Mouse (Mus musculus): ENCODE measurements at regions not wholly inside any gene's neighbourhood (a gene's known extent, or its start where the extent isn't known, plus 50 kb on each side); places are given as distances from the start of the nearest gene placed in this dataset.

- DNase-seq (ENCODE audit: low spot score) = no peak
- intact Hi-C loops (cut with DNase I) = no loop called here
Observed at GRCm38 (mm10) chr5:149906927-149907326, 111.5 kb upstream of the Rxfp2 start.

GRCm38 (mm10) chr5:149908376-149909078, 109.9 kb upstream of the Rxfp2 start:
- no peak for DNase-seq (ENCODE audit: low spot score)
- intact Hi-C loops (cut with DNase I) = no loop called here

- no peak for DNase-seq (ENCODE audit: low spot score)
- intact Hi-C loops (cut with DNase I) = no loop called here
Observed at GRCm38 (mm10) chr5:149909108-149909739, 109.3 kb upstream of the Rxfp2 start.

GRCm38 (mm10) chr5:149909971-149910370, 108.5 kb upstream of the Rxfp2 start:
- intact Hi-C loops (cut with DNase I) = no loop called here
- DNase-seq (ENCODE audit: low spot score) = no peak

- intact Hi-C loops (cut with DNase I) = no loop called here
- no peak for DNase-seq (ENCODE audit: low spot score)
Observed at GRCm38 (mm10) chr5:149911968-149912367, 106.5 kb upstream of the Rxfp2 start.

- DNase-seq (ENCODE audit: low spot score) = no peak
- intact Hi-C loops (cut with DNase I) = no loop called here
Observed at GRCm38 (mm10) chr5:149915761-149916160, 102.7 kb upstream of the Rxfp2 start.

- no peak for DNase-seq (ENCODE audit: low spot score)
- intact Hi-C loops (cut with DNase I) = no loop called here
Observed at GRCm38 (mm10) chr5:149917374-149917773, 101.1 kb upstream of the Rxfp2 start.

GRCm38 (mm10) chr5:149919097-149919496, 99.4 kb upstream of the Rxfp2 start:
- DNase-seq (ENCODE audit: low spot score) = no peak
- intact Hi-C loops (cut with DNase I) = no loop called here

- intact Hi-C loops (cut with DNase I) = no loop called here
- no peak for DNase-seq (ENCODE audit: low spot score)
Observed at GRCm38 (mm10) chr5:149920326-149920725, 98.1 kb upstream of the Rxfp2 start.

- DNase-seq (ENCODE audit: low spot score) = no peak
- intact Hi-C loops (cut with DNase I) = no loop called here
Observed at GRCm38 (mm10) chr5:149924501-149924900, 94.0 kb upstream of the Rxfp2 start.

GRCm38 (mm10) chr5:149926786-149927185, 91.7 kb upstream of the Rxfp2 start:
- intact Hi-C loops (cut with DNase I) = no loop called here
- no peak for DNase-seq (ENCODE audit: low spot score)

GRCm38 (mm10) chr5:149931574-149932161, 86.8 kb upstream of the Rxfp2 start:
- intact Hi-C loops (cut with DNase I) = no loop called here
- DNase-seq (ENCODE audit: low spot score) = no peak

- intact Hi-C loops (cut with DNase I) = no loop called here
Observed at GRCm38 (mm10) chr5:149932220-149932619, 86.3 kb upstream of the Rxfp2 start.

GRCm38 (mm10) chr5:149945651-149946050, 72.8 kb upstream of the Rxfp2 start:
- DNase-seq (ENCODE audit: low spot score) = peak; percentile 6
- intact Hi-C loops (cut with DNase I) = no loop called here

More at GRCm38 (mm10) chr5:149932220-149932619, 86.3 kb upstream of the Rxfp2 start:
- no peak for DNase-seq (ENCODE audit: low spot score)

- peak; percentile 3 for DNase-seq (ENCODE audit: low spot score)
- intact Hi-C loops (cut with DNase I) = no loop called here
Observed at GRCm38 (mm10) chr5:149947491-149947890, 71.0 kb upstream of the Rxfp2 start.

- intact Hi-C loops (cut with DNase I) = no loop called here
- no peak for DNase-seq (ENCODE audit: low spot score)
Observed at GRCm38 (mm10) chr5:149956931-149957330, 61.5 kb upstream of the Rxfp2 start.

- intact Hi-C loops (cut with DNase I) = no loop called here
- DNase-seq (ENCODE audit: low spot score) = no peak
Observed at GRCm38 (mm10) chr5:149961178-149961577, 57.3 kb upstream of the Rxfp2 start.

GRCm38 (mm10) chr5:149964748-149965147, 53.7 kb upstream of the Rxfp2 start:
- DNase-seq (ENCODE audit: low spot score) = no peak
- intact Hi-C loops (cut with DNase I) = no loop called here

Data from heart, postnatal 25 days (tissue).